Mouse (Mus musculus): Measurements from ENCODE around the gene Derl2. TPM values are rescaled to one million over a fixed set of nuclear protein-coding genes. Genes with fewer than 3 reads are reported as not detected.

Derl2 gene
- 10 to 100 TPM; 26.7 to 27.6 TPM for total RNA-seq (2021)
- long read RNA-seq, transcript Derl2-206 (7 exons, 3,666 nt): major isoform, 43 of 63 reads
- long read RNA-seq, partial matches to known transcripts: 10 of 63 reads
- long read RNA-seq, other reads (novel, unspliced or antisense): 10 of 63 reads

DNA sequence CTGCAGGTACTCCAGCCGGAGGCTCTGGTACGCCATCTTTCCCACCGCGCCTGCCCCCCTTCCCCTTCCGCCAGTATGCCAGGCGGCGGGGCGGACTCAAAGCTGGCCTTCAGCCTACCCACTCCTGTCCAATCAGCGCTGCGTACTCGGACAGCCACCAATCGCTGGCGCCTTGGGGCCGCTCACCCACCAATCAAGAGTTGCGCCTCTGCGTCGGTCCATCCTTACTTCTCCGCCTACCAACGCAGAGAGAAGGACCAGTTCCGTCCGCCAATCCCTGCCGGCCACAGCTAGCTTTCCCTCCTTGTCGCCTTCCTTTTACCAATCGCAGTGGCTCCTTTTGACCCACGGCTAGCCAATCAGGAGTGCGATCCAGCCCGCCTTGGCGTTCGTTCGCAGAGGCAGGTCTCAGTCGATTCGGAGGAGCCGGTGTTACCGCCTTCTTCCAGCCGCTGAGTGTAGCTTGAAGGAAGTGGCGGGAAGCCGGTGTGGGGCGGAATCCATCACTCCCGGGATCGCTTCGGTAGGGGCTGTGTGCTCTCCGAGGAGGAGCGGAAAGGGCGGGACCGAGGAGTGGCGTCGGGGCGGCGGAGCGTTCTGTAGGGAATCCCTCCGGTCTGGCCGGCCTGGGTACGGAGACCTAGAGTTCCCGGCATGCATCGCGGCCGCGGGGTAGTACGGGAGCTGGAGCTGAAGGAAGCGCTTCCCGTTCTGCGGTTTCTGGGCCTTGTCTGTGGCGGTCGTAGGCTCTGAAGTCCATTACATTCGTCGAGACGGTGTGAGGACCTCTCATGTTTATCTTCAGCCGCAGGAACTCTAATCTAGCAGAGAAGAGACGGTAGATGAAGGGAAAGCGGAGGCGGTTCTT is at the start of gene Derl2, which contains the start of gene Mis12:
Derl2 (minus strand) TSS at position 641 of the 868 bp plus-strand sequence.
Mis12 (plus strand) TSS at position 411 of the 868 bp plus-strand sequence.
- DNase-seq (ENCODE audit: low spot score in 2 of 2): peak; percentile 99

DNA sequence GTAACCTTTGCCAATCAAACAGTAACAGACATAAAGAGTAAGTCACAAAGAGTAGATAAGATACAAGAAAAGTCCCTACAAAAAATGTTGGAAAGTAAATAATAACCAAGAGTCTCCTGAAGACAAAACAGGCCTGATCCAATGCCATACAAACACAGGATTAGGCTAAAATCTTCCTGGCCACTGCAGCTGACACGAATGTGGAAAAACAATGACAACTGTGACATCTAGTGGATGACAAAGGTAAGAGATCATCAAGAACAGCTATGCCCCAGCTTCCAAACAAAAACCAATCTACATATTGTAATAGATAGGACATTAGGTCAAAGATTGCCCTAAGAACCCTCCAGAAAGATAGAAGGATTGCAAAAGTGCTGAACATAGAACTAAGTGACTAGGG is 32.9 kb upstream of the Derl2 start:
- DNase-seq (ENCODE audit: low spot score in 2 of 2): peak in 1 of 2 experiments; percentile 53

DNA sequence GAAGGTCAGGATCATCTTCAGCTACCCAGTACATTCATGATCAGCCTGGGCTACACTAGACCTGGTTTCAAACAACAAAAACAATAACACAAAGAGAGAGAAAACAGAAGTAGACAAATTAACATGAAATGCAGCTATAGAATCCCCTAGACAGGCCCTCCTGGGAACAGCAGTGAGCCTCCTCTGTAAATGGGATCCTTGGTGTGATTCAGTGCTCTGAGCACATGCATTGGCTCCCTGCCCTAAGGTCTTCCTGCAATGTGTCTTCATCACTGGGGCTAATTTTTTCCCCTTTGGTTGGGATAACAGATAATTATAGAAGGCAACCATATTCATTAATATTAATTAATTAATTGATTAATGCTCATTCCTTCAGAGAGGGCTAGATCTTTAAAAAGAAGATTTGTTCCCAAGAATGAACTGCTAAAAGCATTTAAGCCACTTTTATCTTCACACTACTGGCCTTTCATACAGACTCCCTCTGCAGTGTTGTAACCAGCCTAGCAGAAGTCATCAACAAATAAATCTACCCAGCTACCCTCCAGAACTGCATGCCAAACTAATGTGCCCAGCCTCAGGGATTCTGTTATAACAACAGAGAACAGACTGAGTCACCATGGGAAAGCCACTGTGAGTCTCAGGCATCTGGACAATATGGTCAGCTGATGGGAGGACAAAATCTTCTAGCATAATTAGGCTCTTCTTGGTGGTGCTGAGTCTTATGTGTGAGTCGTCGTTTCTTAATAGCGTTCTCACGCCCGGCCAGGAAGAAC is 20.1 kb upstream of the Derl2 start:
- no peak for DNase-seq (ENCODE audit: low spot score in 2 of 2)

DNA sequence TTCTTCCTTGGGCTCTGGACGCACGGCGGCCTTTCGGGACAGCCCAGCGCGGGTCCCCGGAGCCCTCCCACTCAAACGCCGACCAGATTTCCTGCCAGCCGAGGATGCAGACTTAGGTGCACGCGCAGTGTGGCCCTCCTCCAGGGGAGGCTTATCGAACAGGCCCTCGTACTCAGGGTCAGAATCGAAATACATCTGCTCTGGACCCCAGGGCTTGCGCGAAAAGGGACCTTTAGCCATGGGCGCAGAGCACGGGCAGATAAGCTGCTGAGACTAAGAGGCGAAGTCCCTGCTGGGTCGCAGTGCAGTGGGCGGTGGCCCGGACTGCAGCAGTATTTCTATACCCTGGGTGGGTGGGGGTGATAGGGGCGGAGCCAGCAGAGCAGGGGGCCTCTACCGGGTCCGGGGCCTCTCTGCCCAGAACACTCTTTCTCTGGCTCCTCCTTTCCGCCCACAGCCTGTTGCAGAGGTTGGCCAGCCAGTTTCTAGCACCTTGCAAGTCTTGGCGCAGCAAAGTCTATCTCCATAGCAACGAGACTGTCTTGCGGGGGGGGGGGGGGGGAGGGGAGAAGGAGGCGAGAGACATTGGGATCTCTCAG is 13.6 kb upstream of the Derl2 start, which contains the start of gene 6330403K07Rik:
6330403K07Rik (minus strand) TSS at position 351 of the 599 bp plus-strand sequence.
- DNase-seq (ENCODE audit: low spot score in 2 of 2): peak; percentile 49 to 63

DNA sequence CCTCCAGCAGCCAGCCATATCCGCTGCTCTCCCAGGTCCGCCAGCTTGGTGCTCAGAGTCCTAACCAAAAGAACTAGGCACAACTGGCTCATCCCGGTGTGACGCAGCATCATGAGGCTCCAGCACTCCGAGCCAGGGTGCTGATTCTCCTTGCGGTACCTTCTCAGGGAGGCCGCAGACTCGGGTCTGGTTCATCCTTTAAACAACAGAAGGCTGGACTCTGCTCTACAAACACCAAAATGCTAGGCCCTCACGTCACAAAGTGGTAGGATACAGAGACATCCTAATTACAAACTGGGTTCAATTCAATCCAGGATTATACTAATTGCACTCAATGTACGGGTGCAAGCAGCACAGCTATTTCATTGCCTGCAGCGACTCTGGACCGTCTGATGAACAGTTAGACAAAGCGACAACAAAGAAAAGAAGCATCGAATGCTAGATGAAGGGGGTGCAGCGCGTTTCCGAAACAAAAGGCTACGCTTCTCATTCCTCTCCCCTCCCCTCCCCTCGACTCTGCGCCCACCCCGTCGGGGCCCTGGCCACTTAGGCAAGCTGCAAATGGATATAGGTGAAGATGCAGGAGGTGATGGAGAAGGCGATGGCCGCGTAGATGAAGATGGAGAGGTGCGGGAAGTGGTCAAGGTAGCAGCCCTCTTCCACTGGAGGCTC is 13.0 kb upstream of the Derl2 start:
- peak; percentile 40 to 59 for DNase-seq (ENCODE audit: low spot score in 2 of 2)

DNA sequence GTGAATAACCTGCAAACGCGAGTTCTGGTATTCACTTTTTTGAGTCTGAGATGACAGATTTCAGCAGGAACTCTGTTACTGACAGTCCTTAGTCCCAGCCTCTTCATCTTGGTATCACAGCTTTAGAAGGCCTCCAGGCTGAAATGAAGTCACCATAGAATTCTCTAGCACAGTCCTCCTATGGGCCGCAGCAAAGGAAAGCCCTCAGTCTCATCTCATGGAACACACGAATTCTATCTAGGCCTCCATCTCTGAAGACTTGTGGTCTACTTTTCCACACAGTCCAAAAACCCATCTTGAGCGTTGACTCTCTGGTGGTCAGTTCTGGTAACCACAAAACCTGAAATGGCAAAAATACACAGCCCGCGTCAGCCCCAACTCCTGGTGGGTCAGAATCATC is 12.4 kb upstream of the Derl2 start:
- no peak for DNase-seq (ENCODE audit: low spot score in 2 of 2)

DNA sequence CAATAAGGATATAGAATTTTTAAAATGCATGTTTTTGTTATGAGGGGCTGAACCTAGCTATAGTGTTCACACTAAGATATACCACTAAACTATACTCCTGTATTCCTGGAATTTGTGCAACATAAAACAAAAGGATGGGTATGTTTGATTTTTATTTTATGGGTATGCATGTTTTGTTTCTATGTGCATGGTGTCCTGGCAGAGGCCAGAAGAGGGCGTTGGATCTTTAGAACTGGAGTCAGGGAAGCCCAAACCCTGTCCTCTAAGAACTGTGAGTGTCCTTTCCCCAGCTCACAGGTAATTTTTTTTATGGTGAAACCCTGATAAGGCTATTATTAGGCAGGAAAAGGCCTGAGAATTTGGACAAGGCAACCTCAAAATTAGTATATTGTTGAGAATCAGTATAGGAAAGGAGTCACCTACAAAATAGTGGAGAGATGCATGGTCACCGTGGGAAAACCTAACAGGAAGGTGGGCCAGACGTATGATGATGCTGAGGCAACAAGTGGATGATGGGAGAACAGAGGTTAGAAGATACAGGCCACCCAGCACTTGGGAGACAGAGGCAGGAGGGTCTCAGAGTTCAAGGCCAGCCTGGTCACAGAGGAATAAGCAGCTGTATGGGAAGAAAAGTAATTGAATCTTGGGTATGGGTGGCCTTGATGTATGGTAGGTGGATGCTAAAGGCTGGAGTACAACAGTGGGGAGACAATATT is 9.9 kb upstream of the Derl2 start:
- no peak for DNase-seq (ENCODE audit: low spot score in 2 of 2)

DNA sequence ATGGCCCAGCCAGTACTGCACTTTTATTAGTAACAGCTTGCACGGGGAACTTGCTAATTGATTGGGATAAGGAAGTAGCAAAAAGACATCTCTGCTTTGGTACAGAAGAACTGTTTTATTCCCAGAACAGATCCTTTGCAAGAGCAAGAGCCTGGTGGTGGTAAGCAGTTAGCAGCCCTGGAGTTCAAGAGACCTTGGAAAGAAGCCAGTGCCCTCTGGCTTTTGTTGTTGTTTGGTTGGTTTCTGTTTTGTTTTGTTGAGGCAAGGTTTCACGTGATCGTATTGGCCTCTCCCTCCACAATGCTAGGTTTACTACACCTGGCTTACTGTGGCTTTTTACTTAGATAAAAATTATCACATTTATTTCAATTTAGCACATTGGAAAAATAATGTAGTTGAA is 8.6 kb upstream of the Derl2 start:
- DNase-seq (ENCODE audit: low spot score in 2 of 2): no peak

DNA sequence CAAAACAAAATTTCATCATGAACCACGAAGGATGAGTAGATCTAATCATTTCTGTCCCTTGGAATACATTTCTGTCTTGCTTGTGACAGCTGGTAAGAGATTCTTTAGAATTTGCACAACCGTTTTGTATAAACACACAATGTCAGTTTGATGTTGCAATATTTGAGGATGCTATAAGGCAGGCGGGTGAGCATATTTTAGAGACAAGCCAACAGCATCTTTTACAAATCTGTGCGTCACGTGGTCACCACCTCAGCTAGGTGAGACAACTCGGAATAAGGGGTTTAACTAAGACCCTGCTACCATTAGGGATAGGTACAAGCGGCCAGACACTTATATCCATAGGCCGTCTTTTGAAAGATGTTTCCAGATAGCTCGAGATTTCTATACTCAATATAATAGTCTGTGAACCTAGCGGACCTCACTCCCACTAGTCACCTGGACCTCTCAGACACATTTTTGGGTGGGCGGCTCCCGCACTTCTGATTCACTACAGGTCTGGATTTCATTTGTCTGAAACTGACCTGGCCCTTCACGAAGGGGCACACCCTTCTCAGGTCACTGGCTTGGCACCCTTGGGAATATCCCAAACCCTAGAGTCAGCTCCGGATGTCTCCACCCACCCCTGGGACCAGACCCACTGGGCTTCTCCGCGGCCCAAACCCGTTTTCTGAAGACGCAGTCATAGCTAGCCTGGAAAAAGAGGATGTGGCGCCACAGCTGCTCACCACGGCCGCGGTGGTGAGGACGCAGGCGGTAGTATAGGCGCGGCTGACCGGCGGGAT is 1.0 kb downstream of the Derl2 start:
- no peak for DNase-seq (ENCODE audit: low spot score in 2 of 2)

DNA sequence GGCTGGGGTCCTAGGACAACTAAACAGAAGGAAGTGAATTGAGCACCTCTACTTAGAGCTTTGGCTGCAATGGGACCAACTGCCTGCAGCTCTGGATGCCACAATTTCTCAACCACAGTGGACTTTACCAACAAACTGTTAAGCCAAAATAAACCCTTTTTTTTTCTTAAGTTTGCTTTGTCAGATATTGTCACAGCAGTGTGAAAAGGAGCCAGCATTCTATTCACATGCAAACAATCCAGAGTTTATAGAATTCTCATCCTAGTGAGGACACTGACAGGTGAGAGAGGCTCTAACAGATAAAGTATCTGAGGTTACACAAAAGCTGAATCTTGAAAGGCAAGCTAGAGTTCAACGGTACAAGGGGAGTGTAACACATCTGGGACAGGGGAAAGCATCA is 2.6 kb downstream of the Derl2 start:
- no peak for DNase-seq (ENCODE audit: low spot score in 2 of 2)

DNA sequence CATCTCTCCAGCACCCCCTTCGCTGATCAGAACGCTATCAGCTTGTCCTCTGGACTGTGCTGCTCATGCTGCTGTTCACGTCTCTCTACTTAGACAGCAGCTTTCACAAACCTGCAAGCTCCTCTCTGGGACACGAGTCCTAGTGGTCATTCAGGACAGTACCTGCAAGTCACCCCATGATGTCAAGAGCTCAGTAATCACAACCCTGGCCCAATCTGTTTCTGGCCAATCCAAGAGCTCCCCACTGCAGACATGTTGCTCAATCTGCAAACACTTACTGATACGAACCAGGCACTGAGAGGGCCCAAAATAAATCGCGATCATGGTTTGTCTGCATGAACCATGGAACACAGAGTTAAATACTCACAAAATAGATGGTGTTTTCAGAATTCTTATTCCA is 6.9 kb downstream of the Derl2 start:
- DNase-seq (ENCODE audit: low spot score in 2 of 2): no peak

DNA sequence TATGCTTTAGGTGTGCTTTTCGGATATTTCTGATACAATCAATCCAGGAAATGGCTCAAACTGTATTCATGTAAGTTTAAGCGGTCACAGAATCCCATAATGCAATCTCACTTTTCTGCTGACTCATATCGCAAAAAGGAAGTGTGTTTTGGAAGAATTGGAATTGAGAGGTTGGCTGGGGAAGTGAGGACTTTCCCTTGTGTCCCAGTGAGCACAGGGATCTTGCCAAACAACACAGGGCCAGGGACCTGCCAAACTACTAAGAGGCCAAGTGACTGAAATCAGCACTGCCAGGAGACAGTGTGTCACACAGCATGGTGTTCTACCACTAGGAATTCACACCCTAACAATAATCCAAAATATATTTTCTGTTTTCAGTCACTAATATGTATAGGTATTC is 11.3 kb downstream of the Derl2 start:
- no peak for DNase-seq (ENCODE audit: low spot score in 2 of 2)

DNA sequence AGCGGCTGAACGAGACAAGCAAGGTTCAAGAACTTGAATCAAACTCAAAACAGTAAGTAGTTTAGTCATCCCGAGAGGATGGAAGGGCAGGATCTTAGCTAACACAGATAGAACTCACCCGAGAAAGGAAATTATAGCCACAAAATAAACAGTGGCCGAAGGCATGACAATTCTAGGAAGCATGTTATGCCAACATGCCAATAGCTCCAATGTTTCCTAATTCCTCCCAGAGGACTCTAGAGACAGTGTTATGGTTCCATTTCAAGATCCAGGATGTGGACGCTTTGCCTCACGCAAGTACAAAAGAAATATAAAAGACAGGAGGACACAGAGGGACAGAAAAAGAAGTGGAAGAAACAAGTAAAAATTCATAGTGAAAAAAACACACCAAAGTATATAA is 11.8 kb downstream of the Derl2 start:
- DNase-seq (ENCODE audit: low spot score in 2 of 2): no peak

DNA sequence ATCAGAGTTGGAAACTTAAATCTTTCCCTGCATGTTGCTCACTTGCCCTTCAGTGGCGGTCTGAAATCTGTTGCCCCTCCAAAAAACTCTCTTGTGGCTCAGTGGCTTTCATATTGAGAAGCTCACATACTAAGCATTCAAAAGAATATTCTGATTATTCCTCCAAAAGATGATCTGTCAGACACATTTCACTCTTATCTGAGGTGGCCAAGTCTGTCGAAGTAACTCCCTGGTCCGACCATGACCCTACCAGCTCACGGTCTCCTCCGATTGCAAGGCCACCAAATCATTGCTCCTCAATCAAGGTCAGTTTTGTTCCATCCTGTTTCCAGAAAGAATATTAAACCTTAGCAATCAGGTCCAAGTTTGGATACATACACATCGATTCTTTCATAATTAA is 12.6 kb downstream of the Derl2 start:
- DNase-seq (ENCODE audit: low spot score in 2 of 2): no peak

DNA sequence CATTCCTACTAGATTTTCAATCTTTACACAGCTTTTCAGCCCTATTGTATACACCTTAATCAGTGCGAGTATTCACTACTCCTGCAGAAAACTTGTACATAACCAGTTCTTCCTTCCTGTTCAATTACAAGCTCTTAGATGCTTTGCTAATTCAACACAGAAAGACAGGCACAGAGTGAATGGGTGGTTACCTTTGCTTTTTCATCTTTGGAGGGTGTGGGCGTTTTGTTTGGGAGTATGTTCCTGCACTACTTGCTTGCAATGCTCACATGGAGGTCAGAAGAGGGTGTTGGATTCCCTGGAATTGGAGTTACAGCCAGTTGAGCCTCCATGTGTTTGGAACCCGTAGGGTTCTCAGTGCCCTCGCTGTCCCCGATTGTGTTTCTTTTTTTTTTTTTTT is 14.6 kb downstream of the Derl2 start:
- DNase-seq (ENCODE audit: low spot score in 2 of 2): no peak

DNA sequence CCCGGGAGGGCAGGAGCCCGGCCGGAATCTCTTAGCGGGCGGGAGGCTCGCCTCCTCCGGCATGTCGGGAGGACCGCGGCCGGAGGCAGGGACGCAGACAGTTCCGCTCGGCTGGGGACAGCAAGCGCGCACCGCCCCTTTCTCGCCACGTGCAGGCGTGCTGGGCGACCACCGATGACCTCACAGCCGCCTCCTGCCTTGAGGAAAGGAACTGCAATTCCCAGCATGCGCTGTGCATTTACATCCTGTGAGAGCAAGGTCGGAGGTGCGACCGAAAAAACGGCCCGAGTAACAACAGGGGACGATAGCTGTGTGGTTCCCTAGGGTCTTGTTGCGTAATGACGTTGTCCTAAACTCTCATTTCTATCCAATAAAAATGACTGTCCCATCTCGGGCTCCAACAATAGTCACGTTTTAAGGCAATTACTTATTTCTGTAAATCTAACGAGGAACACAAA is 15.3 kb downstream of the Derl2 start, which contains the start of gene Dhx33:
Dhx33 (minus strand) TSS at position 122 of the 458 bp plus-strand sequence.
- DNase-seq (ENCODE audit: low spot score in 2 of 2): peak; percentile 96 to 99

DNA sequence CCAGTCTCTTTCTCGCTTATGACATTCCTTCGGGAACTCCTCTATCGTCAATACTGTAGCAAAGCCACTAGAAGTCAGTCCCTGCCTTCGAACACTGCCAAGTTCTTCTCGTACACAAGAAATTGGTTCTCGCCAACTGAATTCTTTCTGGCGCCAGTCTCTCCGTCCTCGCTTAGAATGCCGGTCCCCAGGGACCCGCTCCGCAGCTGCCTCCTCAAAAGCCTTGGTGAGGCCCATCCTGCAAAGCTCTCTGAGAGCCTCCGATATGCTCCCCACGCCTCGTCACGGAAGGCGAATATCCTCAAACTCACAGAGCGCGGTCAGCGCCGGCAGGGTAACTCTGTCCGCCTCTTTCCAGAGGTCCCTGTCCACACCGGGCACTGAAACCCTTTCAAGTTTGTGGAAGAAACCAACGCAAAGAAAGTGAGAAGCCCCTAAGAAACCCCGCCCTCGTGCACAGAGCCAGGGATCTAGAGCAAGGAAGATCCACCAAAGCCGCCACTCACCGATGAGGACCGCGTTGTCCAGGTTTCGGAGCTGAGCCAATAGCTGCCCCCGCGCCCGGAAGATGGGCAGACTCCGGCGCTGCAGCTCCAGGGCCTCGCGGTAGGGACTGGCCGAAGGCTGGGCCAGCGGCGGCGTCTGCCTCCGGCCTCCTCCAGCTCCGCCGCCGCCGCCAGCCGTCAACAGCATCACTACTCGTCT is 15.9 kb downstream of the Derl2 start:
- DNase-seq (ENCODE audit: low spot score in 2 of 2): no peak

DNA sequence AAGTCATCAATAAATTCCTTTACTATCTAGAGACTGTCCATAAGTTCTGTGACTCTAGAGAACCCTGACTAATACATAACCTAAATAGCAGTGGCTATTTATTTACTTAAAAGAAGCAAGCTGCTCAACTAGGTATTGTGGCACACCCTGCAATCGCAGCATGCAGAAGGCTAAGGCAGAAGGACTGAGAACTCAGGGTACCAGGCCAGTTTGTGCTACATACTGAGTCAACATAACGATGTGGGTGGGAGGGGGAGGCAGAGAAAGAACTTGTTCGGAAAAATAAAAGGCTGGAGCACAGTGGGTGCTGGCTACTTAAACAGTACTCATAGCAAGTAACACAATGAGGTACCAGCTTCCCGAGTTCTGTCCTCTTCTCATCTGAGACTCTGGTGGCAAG is 18.5 kb downstream of the Derl2 start:
- peak; percentile 61 to 90 for DNase-seq (ENCODE audit: low spot score in 2 of 2)
